Mouse (Mus musculus) adrenal gland, postnatal 36 days (tissue): Measurements from ENCODE around the gene Ceacam3. TPM values are rescaled to one million over a fixed set of nuclear protein-coding genes. Genes with fewer than 3 reads are reported as not detected.

ENCODE experiments used
- DNase-seq, 2 experiments: peaks; one replicate each; pipeline ENCODE4 v3.0.0; 2021; ENCODE audit warnings: mixed read lengths in 1 of 2
- long read RNA-seq, 2 experiments: library from polyadenylated mRNA; stranded (forward); transcript quantifications; one replicate each; pipeline ENCODE4 v2.0.0; 2021; ENCODE audit warnings: borderline sequencing depth in 2 of 2
- total RNA-seq, 2 experiments: library from RNA; stranded (reverse); gene quantifications; 2 replicates each; pipeline ENCODE4 v1.2.3; 2021

Ceacam3 gene
- not detected for total RNA-seq
- long read RNA-seq, experiment 1 = 0 reads
- long read RNA-seq, experiment 2 = 0 reads

- no peak for DNase-seq
These were observed at the start of gene Ceacam3 for GRCm38 (mm10) chr7:17149931-17150330. TSS of gene Ceacam3 (plus strand) at chr7:17150282.

GRCm38 (mm10) chr7:17101631-17102030, 48.5 kb upstream of the Ceacam3 start:
- peak; percentile 36 to 48 for DNase-seq

DNA sequence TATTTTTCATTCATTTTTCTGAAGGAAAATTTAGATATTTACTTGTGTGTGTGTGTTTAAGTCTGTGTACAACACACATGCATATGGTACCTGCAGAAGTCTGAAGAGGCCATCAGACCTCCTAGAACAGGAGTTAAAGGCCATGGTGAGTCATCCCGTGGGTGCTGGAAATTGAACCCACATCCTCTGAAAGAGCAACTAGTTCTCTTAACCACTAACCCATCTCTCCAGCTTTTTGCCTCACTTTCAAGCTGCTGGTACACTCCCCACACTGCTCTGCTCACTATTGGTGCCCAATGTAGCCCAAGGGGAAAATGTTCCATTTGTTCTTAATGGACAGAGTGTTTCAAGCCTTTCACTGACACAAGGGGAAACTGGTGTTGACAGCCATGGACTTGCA, 14.8 kb upstream of the Ceacam3 start:
- no peak for DNase-seq

DNA sequence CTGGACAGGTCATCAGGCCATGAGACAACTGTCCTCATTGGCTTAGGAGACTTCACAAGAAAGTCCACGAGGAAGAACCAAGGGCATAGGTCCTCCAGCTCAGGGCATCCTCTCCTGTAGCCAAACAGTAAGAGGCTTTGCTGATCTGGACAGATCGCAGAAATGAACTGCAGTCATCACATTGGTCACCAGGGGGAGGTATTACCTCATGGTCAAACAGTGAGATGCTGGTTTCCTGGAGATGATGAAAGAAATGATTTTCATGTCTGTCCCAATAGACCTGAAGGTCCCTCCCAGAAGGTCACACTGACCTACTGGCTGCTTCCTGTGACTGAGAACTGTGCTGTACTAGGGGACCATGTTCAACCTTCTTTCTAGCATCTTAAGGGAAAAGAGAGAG, 5.6 kb downstream of the Ceacam3 start:
- peak; percentile 44 to 53 for DNase-seq

- no peak for DNase-seq
These were observed 7.0 kb downstream of the Ceacam3 start for GRCm38 (mm10) chr7:17156885-17157677.

GRCm38 (mm10) chr7:17159011-17159410, 8.9 kb downstream of the Ceacam3 start:
- DNase-seq = no peak

- DNase-seq = no peak
These were observed 21.7 kb downstream of the Ceacam3 start for GRCm38 (mm10) chr7:17171827-17172226.

- DNase-seq = no peak
These were observed 53.1 kb downstream of the Ceacam3 start, which contains the start of gene Psg29 for GRCm38 (mm10) chr7:17203177-17203576. TSS of gene Psg29 (plus strand) at chr7:17203477.

- DNase-seq = no peak
These were observed 55.6 kb downstream of the Ceacam3 start for GRCm38 (mm10) chr7:17205530-17206184.

Other genes starting within 250 kb of the Ceacam3 start
- 1 to 10 TPM; 1.2 to 2.0 TPM for gene Ptgir, start 243.8 kb upstream of the Ceacam3 start, total RNA-seq
- gene Calm3, start 226.2 kb upstream of the Ceacam3 start, total RNA-seq = 100 to 1,000 TPM; 232 to 251 TPM
- gene Pnmal2, start 205.6 kb upstream of the Ceacam3 start, total RNA-seq = 10 to 100 TPM; 21.9 to 32.4 TPM
- 1 to 10 TPM; 3.9 to 4.4 TPM for gene Pnmal1, start 190.6 kb upstream of the Ceacam3 start, total RNA-seq
- gene Gm42372, start 167.2 kb upstream of the Ceacam3 start, total RNA-seq = 1 to 10 TPM; 1.1 TPM
- 10 to 100 TPM; 19.2 to 28.1 TPM for gene Ccdc8, start 157.6 kb upstream of the Ceacam3 start, total RNA-seq
- 10 to 100 TPM; 71.5 to 87.2 TPM for gene Ppp5c, start 122.4 kb upstream of the Ceacam3 start, total RNA-seq
- gene Hif3a, start 87.9 kb upstream of the Ceacam3 start, total RNA-seq = 1 to 10 TPM; 1.6 to 2.7 TPM
- gene Psg16, start 76.2 kb upstream of the Ceacam3 start, total RNA-seq = under 1 TPM; 0.30 to 0.46 TPM
- gene Psg29, start 53.2 kb downstream of the Ceacam3 start, total RNA-seq = not detected